Mouse (Mus musculus) forebrain, embryonic 15.5 days (tissue): ENCODE measurements around the gene Arhgap10. TPM values are rescaled to one million over a fixed set of nuclear protein-coding genes. Genes with fewer than 3 reads are reported as not detected.

Experiments used
- ATAC-seq: fragments of 200-750 bp; cut with Nextera tagmentation; replicated peaks from 2 replicates; pipeline ENCODE4 v1.8.0; 2017; ENCODE audit warnings: mild to moderate bottlenecking, moderate TSS enrichment, moderate library complexity
- H3K27ac ChIP-seq: fragments of 300-500 bp; sonication (generic); replicated peaks from 2 replicates; pipeline ENCODE4 v1.5.1; 2015; ENCODE audit warnings: mild to moderate bottlenecking, inconsistent platforms
- H3K27me3 ChIP-seq: fragments of 300-500 bp; sonication (generic); 2 replicates; pipeline ENCODE4 v1.6.1; 2015; ENCODE audit warnings: inconsistent platforms
- H3K36me3 ChIP-seq: fragments of 300-500 bp; sonication (generic); 2 replicates; pipeline ENCODE4 v1.6.1; 2015; ENCODE audit warnings: mild to moderate bottlenecking, inconsistent platforms
- H3K4me1 ChIP-seq: fragments of 300-500 bp; sonication (generic); 2 replicates; pipeline ENCODE4 v1.6.1; 2015; ENCODE audit warnings: inconsistent platforms
- H3K4me2 ChIP-seq: fragments of 300-500 bp; sonication (generic); replicated peaks from 2 replicates; pipeline ENCODE4 v1.6.1; 2015; ENCODE audit warnings: mild to moderate bottlenecking, inconsistent platforms
- H3K4me3 ChIP-seq: fragments of 300-500 bp; sonication (generic); 2 replicates; pipeline ENCODE4 v1.5.1; 2015; ENCODE audit warnings: mild to moderate bottlenecking, inconsistent platforms
- H3K9ac ChIP-seq: fragments of 300-500 bp; sonication (generic); replicated peaks from 2 replicates; pipeline ENCODE4 v1.6.1; 2015; ENCODE audit warnings: mild to moderate bottlenecking, inconsistent platforms
- H3K9me3 ChIP-seq: fragments of 300-500 bp; sonication (generic); 2 replicates; pipeline ENCODE4 v1.6.1; 2016; ENCODE audit warnings: inconsistent platforms
- WGBS: fragments of 180-500 bp; shearing (Covaris S2); methylation state at CpG from one replicate; pipeline ENCODE4 v1.1.7; 2015; ENCODE audit warnings: mixed read lengths; 5-methylcytosine and 5-hydroxymethylcytosine counted together
- polyA plus RNA-seq: library from polyadenylated mRNA; unstranded; fragments of >200 nt; fragmentation: Nextera tagmentation; extraction: Ambion mirVana; gene quantifications from 2 replicates; pipeline ENCODE4 v1.2.1, GENCODE M21; 2015

Gene Arhgap10
- polyA plus RNA-seq, 1 experiment from 2014 or later, result 4.2 TPM

DNA sequence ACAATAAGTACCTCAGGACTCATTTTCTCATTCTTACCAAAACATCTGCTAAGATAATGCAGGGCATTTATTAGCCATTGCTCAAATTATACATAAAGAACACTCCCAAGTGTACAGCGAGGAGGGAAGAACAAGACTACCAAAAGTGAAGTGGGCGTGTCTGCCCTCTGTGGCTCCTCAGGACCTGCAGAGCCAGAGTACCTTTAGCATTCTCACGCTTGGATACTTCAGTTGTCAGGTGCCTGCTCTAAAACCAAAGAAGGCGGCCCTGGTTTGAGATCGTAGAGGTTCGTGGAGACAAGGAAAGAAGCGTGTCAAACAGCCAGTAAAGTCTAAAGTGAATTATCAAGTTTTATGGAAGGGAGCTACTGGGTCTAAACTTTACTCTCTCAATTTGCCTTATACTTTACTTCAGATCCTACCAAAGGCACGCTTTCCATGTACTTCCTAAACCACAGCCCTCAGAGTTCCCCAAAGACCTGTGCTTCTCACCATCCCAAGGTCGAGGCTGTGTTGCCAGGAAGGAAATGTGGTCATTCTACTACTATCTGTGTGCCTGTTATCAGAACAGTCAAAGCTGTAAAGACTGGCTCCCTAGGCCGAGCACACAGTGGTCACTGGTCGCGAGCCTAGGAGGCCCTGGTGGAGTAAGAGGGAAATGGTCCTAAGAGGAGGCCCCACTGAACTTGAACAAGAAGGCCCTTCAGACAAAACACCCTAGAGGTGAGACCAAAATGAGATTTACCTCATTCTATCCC lies 39.4 kb downstream of the Arhgap10 start:
- Histone ChIP-seq H3K36me3 (no peaks in the 10 kb centered on the region), H3K4me1 (no peaks in the 10 kb centered on the region), H3K4me3 (no peak overlapping the region), H3K9me3 (no peaks in the 10 kb centered on the region), H3K4me2 (no peak overlapping the region), H3K27ac (no peak overlapping the region), H3K27me3 (no peaks in the 10 kb centered on the region), H3K9ac (no peak overlapping the region)
- ATAC-seq, result no peak
- WGBS, result 84% methylated on average over 12 of the region's 12 CpGs

DNA sequence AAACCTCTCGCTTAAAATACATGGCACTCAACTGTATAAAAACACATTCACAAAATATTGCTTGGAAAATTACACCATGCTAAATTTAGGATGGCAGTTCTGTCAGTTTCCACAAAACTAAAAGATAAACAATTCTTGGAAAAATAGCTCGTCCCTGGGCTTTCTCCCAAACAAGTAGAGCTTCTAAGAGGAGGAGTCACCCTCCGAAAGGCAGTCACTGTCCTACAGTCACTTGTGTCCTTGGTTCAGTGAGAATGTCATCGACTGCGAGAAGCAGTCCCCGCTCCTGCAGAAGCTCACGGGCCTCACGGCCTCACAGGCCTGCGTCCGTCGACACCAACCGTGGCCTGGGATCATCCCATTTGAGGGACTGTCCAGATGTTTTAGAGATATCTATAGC lies 40.1 kb downstream of the Arhgap10 start:
- ATAC-seq, result no peak
- no peaks in the 10 kb centered on the region for H3K27me3 ChIP-seq
- no peak overlapping the region for H3K4me2 ChIP-seq
- WGBS, result 91% methylated on average over 12 of the region's 12 CpGs
- H3K9ac ChIP-seq, result no peak overlapping the region
- H3K9me3 ChIP-seq, result no peaks in the 10 kb centered on the region
- H3K36me3 ChIP-seq, result no peaks in the 10 kb centered on the region
- H3K4me1 ChIP-seq, result no peaks in the 10 kb centered on the region
- H3K27ac ChIP-seq, result no peak overlapping the region
- no peak overlapping the region for H3K4me3 ChIP-seq

DNA sequence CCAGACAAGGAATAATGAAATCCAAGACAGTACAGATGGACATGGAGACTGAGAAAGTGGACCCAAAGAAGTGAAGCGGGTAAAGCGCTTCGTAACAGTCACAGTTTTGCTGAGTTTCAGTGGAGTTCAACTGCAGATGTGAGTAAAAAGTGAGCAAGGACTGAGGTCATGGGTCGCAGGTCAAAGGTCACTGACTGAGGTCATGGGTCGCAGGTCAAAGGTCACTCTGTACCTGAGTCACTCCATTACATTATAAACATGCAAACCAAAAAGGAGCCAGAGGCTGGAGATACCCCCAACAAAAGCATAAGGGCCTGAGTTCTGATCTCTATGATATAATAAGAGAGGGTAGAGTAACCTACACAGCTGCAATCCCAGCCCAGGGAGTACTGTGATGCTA lies 43.1 kb downstream of the Arhgap10 start:
- 94% methylated on average over 5 of the region's 5 CpGs for WGBS
- H3K27ac ChIP-seq, result no peak overlapping the region
- ATAC-seq, result no peak
- no peaks in the 10 kb centered on the region for H3K36me3 ChIP-seq
- no peak overlapping the region for H3K4me2 ChIP-seq
- no peak overlapping the region for H3K4me3 ChIP-seq
- no peaks in the 10 kb centered on the region for H3K9me3 ChIP-seq
- no peak overlapping the region for H3K9ac ChIP-seq
- no peaks in the 10 kb centered on the region for H3K27me3 ChIP-seq
- H3K4me1 ChIP-seq, result no peaks in the 10 kb centered on the region

DNA sequence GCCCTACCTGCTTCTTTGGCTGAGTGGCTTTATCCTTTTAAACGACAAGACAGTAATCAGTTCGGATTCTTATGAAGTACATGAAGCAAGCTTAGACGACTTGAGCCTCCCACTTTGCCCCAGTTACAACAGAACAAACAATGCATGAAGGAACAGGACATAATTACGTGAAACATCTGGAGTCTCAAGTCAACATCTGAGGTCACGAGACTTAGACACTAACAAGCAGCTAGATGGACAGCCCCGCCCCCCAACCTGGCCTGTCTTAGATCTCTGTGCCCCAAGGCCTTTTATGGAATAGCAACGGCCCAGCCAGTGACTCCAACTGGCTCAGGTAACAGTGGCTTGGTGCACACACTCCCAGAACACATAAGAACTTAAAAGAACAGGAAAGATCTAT lies 44.0 kb downstream of the Arhgap10 start:
- H3K27ac ChIP-seq, result no peak overlapping the region
- no peaks in the 10 kb centered on the region for H3K27me3 ChIP-seq
- ATAC-seq, result no peak
- H3K9me3 ChIP-seq, result no peaks in the 10 kb centered on the region
- no peak overlapping the region for H3K9ac ChIP-seq
- H3K4me3 ChIP-seq, result no peak overlapping the region
- no peaks in the 10 kb centered on the region for H3K4me1 ChIP-seq
- no peak overlapping the region for H3K4me2 ChIP-seq
- 69% methylated on average over 7 of the region's 7 CpGs for WGBS
- H3K36me3 ChIP-seq, result no peaks in the 10 kb centered on the region

DNA sequence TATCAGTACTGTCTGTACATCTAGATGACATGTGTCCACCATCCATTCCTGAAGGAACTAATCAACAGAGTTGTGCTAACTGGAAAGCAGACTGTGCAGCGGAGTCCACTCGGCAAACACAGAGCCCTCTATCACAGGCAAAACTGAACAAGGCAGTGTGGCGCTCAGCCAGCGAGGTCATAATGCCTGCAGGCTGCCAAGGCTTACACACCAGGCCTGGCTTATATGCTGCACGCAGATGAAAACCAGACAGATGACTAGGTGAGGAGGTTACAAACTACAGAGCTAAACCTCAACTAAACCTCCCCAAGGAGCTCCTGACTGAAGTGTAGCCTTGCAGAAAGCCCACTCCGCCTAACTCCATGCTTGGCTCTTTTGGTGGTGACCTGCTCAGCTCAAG lies 44.4 kb downstream of the Arhgap10 start:
- H3K4me2 ChIP-seq, result no peak overlapping the region
- no peak overlapping the region for H3K4me3 ChIP-seq
- WGBS, result 61% methylated on average over 6 of the region's 6 CpGs
- no peaks in the 10 kb centered on the region for H3K4me1 ChIP-seq
- H3K27me3 ChIP-seq, result no peaks in the 10 kb centered on the region
- 0 out of 2 replicates have a peak, but pooled peaks have one; percentile 41 for ATAC-seq
- H3K27ac ChIP-seq, result no peak overlapping the region
- no peaks in the 10 kb centered on the region for H3K36me3 ChIP-seq
- H3K9me3 ChIP-seq, result no peaks in the 10 kb centered on the region
- no peak overlapping the region for H3K9ac ChIP-seq

DNA sequence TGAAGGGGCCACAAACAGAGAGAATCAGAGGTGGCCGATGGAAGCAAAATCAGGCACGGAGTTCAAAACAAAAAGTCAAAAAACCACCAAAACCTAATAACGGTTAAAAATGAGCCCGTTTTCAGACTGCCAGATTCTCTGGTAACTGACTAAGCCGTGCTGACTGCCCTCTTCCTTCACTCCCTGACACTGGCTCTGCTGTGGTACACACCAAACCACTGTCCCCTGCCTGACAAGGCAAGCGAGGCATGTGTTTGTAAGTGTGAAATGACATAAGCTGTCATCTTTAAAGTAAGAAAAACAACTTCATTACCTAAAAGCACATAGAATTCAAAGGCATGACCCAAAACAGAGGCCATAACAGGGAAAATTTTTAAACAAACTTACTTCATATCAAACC lies 56.4 kb downstream of the Arhgap10 start:
- Histone ChIP-seq H3K4me3 (no peak overlapping the region), H3K9me3 (no peaks in the 10 kb centered on the region), H3K4me1 (no peaks in the 10 kb centered on the region), H3K36me3 (no peaks in the 10 kb centered on the region), H3K27me3 (no peaks in the 10 kb centered on the region), H3K9ac (no peak overlapping the region), H3K27ac (no peak overlapping the region), H3K4me2 (no peak overlapping the region)
- no peak for ATAC-seq
- 93% methylated on average over 6 of the region's 6 CpGs for WGBS

DNA sequence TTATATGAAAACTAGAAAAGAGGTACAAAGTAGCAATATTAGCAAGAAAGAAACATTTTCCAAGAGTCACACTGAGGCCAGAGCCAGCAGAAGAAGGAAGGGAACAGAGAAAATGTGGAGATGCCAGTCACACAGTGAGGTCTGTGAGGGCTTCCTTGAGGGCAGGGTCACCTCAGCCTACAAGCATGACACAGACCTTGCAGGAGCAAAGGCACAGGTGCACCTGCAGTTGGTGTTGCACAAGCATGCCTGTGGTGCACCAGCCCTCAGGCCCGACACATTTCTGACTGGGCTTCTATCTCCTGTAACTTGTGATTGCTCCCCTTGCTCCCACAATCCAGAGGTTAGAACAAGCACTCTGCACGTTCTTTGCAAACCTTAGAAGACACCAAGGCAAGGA lies 57.4 kb downstream of the Arhgap10 start:
- Histone ChIP-seq H3K9ac (no peak overlapping the region), H3K27ac (no peak overlapping the region), H3K27me3 (no peaks in the 10 kb centered on the region), H3K9me3 (no peaks in the 10 kb centered on the region), H3K4me1 (no peaks in the 10 kb centered on the region), H3K4me2 (no peak overlapping the region), H3K36me3 (no peaks in the 10 kb centered on the region), H3K4me3 (no peak overlapping the region)
- ATAC-seq, result no peak
- WGBS, result 82% methylated on average over 2 of the region's 2 CpGs

DNA sequence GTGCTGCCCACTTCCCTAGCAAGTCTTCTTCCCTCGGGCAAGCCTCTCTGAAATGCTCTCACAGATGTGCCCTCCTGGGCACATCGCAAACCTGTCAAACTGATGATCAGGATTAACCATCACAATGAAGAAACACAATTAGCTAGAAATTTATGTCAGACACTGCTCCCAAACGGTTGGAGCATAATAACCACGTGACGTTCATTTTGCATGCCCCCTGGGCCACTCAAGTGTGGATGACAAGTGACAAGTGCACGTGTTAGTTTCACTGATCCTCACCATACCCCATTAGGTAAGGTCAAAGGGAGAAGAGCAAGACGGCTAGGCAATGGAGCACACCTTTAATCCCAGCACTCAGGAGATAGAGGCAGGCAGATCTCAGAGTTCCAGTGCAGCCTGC lies 58.1 kb downstream of the Arhgap10 start:
- Histone ChIP-seq H3K9me3 (no peaks in the 10 kb centered on the region), H3K4me2 (no peak overlapping the region), H3K9ac (no peak overlapping the region), H3K27me3 (no peaks in the 10 kb centered on the region), H3K36me3 (no peaks in the 10 kb centered on the region), H3K4me1 (no peaks in the 10 kb centered on the region), H3K27ac (no peak overlapping the region), H3K4me3 (no peak overlapping the region)
- no peak for ATAC-seq
- WGBS, result 60% methylated on average over 7 of the region's 7 CpGs

DNA sequence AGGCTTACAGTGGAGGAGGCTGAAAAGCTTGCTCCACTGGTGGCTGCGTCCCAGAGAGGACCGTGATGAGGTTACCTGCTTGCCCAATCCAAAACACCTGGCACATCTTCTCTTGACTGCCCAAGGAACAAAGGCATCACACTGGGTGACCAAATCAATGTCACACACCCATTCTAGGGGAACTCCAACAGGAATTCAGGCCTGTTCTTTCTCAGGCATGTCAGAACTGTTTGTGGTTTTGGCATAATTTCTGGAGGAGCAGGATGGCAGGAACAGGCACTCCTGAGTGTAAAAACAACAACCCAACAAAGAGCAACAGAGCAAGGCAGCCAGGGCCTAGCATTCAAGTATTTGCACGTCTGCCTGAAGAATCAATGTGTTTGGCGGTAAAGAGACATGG lies 59.2 kb downstream of the Arhgap10 start:
- Histone ChIP-seq H3K4me3 (no peak overlapping the region), H3K9me3 (no peaks in the 10 kb centered on the region), H3K4me2 (no peak overlapping the region), H3K36me3 (no peaks in the 10 kb centered on the region), H3K9ac (no peak overlapping the region), H3K27me3 (no peaks in the 10 kb centered on the region), H3K27ac (no peak overlapping the region), H3K4me1 (no peaks in the 10 kb centered on the region)
- 87% methylated on average over 4 of the region's 4 CpGs for WGBS
- no peak for ATAC-seq

DNA sequence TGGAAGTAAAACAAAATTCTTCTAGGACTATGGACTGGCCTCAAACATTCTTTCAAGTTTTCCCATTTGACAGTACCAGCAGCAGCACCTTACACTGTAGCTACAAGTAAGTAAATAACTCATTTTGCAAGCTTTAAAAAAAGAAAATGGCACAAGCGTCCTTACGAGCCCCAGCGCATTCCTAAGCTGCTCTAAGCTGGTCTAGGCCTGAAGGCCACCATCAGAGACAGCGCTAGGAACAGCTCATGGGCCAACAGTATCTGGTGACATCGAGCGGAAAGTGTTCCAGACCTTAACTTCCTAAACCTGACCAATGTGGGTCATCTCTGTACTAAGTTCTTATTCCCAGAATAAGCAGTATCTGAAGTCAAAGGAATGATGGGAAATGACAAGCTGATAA lies 61.5 kb downstream of the Arhgap10 start:
- no peaks in the 10 kb centered on the region for H3K9me3 ChIP-seq
- 91% methylated on average over 6 of the region's 6 CpGs for WGBS
- no peak overlapping the region for H3K4me2 ChIP-seq
- H3K9ac ChIP-seq, result no peak overlapping the region
- no peak overlapping the region for H3K27ac ChIP-seq
- no peak for ATAC-seq
- no peaks in the 10 kb centered on the region for H3K36me3 ChIP-seq
- H3K27me3 ChIP-seq, result no peaks in the 10 kb centered on the region
- no peak overlapping the region for H3K4me3 ChIP-seq
- no peaks in the 10 kb centered on the region for H3K4me1 ChIP-seq

DNA sequence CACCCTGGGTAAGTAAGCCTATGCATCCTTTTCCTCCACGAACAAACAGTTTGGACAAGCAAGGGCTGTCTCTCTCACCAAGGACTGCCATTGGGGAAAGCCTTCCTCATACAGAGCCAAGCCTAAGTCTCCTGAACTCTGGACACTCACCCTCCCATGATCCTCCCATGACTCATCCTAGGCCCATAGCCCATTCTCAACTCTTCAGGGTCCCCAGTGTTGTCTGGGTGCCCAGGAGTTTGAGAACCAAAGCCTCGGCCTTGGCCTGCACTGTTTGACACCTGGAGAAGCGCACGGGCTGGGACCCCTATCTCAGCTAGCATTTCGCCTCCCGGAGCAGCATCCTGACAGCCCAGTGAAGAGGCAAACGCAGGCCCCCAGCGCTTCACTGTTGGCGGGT lies 63.9 kb downstream of the Arhgap10 start:
- Histone ChIP-seq H3K4me3 (no peak overlapping the region), H3K4me2 (no peak overlapping the region), H3K9ac (no peak overlapping the region), H3K27ac (no peak overlapping the region), H3K9me3 (no peaks in the 10 kb centered on the region), H3K27me3 (no peaks in the 10 kb centered on the region), H3K36me3 (no peaks in the 10 kb centered on the region), H3K4me1 (no peaks in the 10 kb centered on the region)
- ATAC-seq, result no peak
- 93% methylated on average over 9 of the region's 9 CpGs for WGBS

DNA sequence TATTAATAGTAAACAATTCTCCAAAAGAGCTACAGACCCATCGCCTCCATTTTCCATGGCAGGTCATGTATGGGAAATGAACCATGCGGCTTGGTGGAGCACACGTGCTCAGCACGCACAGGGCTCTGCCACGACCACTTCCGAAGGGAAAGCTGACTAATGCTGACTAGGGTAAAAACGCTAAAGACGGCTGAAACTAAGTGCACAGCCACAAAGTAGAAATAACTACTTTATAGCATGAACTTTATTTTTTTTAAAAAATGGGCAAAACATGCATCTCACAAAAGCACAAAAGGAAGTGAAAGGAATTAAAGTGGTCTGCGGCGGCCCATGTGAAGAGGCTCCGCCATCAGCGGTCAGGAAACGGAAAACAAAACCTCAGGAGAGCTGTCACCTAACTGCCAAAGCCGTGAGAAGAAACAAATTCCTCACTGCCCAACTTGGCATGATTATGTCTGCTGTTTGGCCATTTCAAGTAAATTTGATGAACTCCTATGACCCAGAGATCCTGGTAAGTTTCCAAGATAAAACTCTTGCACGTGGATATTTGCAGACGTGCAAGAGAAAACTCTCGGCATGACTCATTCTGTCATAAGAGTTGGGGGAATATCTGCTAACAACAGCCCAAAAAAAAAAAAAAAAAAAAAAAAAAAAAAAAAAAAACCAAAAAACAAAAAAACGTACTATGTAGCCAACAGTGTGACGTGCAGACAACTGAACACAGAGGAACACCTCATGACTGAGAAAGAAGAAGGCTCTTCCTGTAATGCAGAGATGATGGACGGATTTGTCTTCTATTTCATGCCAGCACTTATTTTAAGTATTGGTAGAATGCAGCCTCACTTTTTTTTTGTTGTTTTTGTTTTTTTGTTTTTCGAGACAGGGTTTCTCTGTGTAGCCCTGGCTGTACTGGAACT lies 66.0 kb downstream of the Arhgap10 start:
- Histone ChIP-seq H3K9ac (no peak overlapping the region), H3K9me3 (no peaks in the 10 kb centered on the region), H3K4me3 (no peak overlapping the region), H3K4me2 (no peak overlapping the region), H3K36me3 (no peaks in the 10 kb centered on the region), H3K27ac (no peak overlapping the region), H3K4me1 (no peaks in the 10 kb centered on the region), H3K27me3 (no peaks in the 10 kb centered on the region)
- WGBS, result 92% methylated on average over 21 of the region's 21 CpGs
- no peak for ATAC-seq
